In the genomic region with DNA sequence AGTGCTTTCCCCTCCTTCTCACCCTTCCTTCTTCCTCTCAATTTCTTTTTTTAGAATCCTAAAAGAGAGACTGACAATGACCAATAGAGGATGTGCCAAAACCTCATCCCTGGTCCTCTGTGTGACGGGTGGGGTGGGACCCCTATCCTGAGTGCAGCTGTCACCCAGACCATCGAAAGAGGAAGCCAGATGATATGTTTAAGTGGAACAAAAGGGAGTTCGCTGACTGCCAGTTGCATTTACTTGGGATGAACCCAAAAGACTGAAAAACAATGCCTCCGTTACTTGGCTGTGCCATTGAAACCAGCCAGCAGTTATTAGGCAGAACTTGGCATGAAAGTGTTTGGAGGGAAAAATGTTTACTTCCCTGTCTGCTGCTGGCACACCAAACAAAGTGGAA, we compare ENCODE assay signal across 22 mouse cellular contexts.
A peak's percentile ranks its signal among the peaks of the same experiment; 100 is the strongest.
DNase-seq lines count a peak whose midpoint lies in the region; ATAC-seq and TF ChIP-seq lines count a peak whose summit lies in the region.
"Had no signal": no experiment of that assay in that cellular context is flagged by ENCODE, and none has a peak within 500 bp of the region (broad histone marks: within the 10 kb centered on the region; RNA-seq: fewer than 3 reads in every experiment).

No protein-coding gene starts in this region.

- peak; percentile 36; the same call in 1 of the 2 replicates for ATAC-seq in hindbrain, embryonic 15.5 days (ENCODE audit: low FRiP score, low read depth)
- ATAC-seq in hindbrain, embryonic 11.5 days (ENCODE audit: low FRiP score), result no peak
- no peak for ATAC-seq in midbrain, embryonic 14.5 days (ENCODE audit: low FRiP score, low TSS enrichment)
- no peak for ATAC-seq in midbrain, embryonic 13.5 days
- no peak for ATAC-seq in CD4-positive, CD25-positive, alpha-beta regulatory T cell, adult 4 months
- ATAC-seq: intestine, embryonic 15.5 days; Patski had no signal

- 0 out of 2 replicates have a peak, but pooled peaks cover 3% of the 10 kb centered on the region for H3K36me3 ChIP-seq in hindbrain, embryonic 15.5 days
- H3K36me3 ChIP-seq in hindbrain, embryonic 11.5 days (ENCODE audit: control insufficient read depth, insufficient read depth, low read length), result 0 out of 2 replicates have a peak, but pooled peaks cover 2% of the 10 kb centered on the region
- H3K36me3 ChIP-seq in midbrain, embryonic 14.5 days (ENCODE audit: control insufficient read depth, insufficient read depth, low read length), result no peaks in the 10 kb centered on the region
- H3K36me3 ChIP-seq in midbrain, embryonic 13.5 days, result peaks cover 3% of the 10 kb centered on the region; the same call in 1 of the 2 replicates
- H3K36me3 ChIP-seq in myocyte (ENCODE audit: control insufficient read depth, insufficient read depth), result no peaks in the 10 kb centered on the region
- H3K36me3 ChIP-seq: intestine, embryonic 15.5 days; limb, embryonic 13.5 days; liver, embryonic 13.5 days had no signal

- TF ChIP-seq POLR2A in myocyte (IDR thresholded peaks at IDR 0.05; ENCODE audit: insufficient read length, low read depth), result no peak

- H3ac ChIP-seq in myocyte (ENCODE audit: control insufficient read depth, insufficient read length), result no peak overlapping the region

- no peak for DNase-seq in hindbrain, embryonic 11.5 days (ENCODE audit: low spot score)
- DNase-seq in midbrain, embryonic 14.5 days, result peak; percentile 24
- DNase-seq in brain, embryonic 18.5 days (ENCODE audit: low read depth, low spot score), result peak; percentile 30
- DNase-seq: adrenal gland, postnatal 14 days; cerebellum, adult 2 months; gastrocnemius, postnatal 10 days; heart, adult 2 months; heart, postnatal 36 days; kidney, adult 9 months; kidney, postnatal 25 days; liver, embryonic 13.5 days; lung, postnatal 14 days; thymus, postnatal 36 days had no signal

- H3K79me2 ChIP-seq in myocyte (ENCODE audit: control insufficient read depth, insufficient read depth), result no peaks in the 10 kb centered on the region

- no peak overlapping the region for H3K4me2 ChIP-seq in hindbrain, embryonic 15.5 days
- H3K4me2 ChIP-seq in hindbrain, embryonic 11.5 days (replicated peaks; ENCODE audit: low read depth, low read length), result no peak overlapping the region
- H3K4me2 ChIP-seq in midbrain, embryonic 14.5 days (ENCODE audit: low read length), result no peak overlapping the region
- H3K4me2 ChIP-seq in midbrain, embryonic 13.5 days (replicated peaks), result no peak overlapping the region
- peak overlapping the region; percentile 58 for H3K4me2 ChIP-seq in myocyte (ENCODE audit: low read depth)
- H3K4me2 ChIP-seq: intestine, embryonic 15.5 days; limb, embryonic 13.5 days; liver, embryonic 13.5 days had no signal

- no peaks in the 10 kb centered on the region for H3K27me3 ChIP-seq in hindbrain, embryonic 15.5 days
- H3K27me3 ChIP-seq in hindbrain, embryonic 11.5 days (ENCODE audit: control insufficient read depth, insufficient read depth, low read length), result no peaks in the 10 kb centered on the region
- H3K27me3 ChIP-seq in midbrain, embryonic 14.5 days (ENCODE audit: control insufficient read depth, insufficient read depth, low read length), result no peaks in the 10 kb centered on the region
- no peaks in the 10 kb centered on the region for H3K27me3 ChIP-seq in midbrain, embryonic 13.5 days
- H3K27me3 ChIP-seq in myocyte (ENCODE audit: control insufficient read depth, insufficient read depth, insufficient read length), result no peaks in the 10 kb centered on the region
- H3K27me3 ChIP-seq: intestine, embryonic 15.5 days; limb, embryonic 13.5 days; liver, embryonic 13.5 days had no signal

- no peak overlapping the region for H3K27ac ChIP-seq in hindbrain, embryonic 15.5 days (replicated peaks)
- no peak overlapping the region for H3K27ac ChIP-seq in hindbrain, embryonic 11.5 days (ENCODE audit: low read depth, low read length)
- no peak overlapping the region for H3K27ac ChIP-seq in midbrain, embryonic 14.5 days (replicated peaks; ENCODE audit: low read depth, low read length)
- no peak overlapping the region for H3K27ac ChIP-seq in midbrain, embryonic 13.5 days
- H3K27ac ChIP-seq: heart, adult 2 months; intestine, embryonic 15.5 days; limb, embryonic 13.5 days; liver, embryonic 13.5 days had no signal

- H3K4me1 ChIP-seq in hindbrain, embryonic 15.5 days (replicated peaks), result peaks cover 14% of the 10 kb centered on the region
- H3K4me1 ChIP-seq in hindbrain, embryonic 11.5 days (replicated peaks; ENCODE audit: control insufficient read depth, insufficient read depth, low read length), result no peaks in the 10 kb centered on the region
- H3K4me1 ChIP-seq in midbrain, embryonic 14.5 days (ENCODE audit: control insufficient read depth, insufficient read depth, low read length), result no peaks in the 10 kb centered on the region
- peaks cover 7% of the 10 kb centered on the region; the same call in 1 of the 2 replicates for H3K4me1 ChIP-seq in midbrain, embryonic 13.5 days (replicated peaks)
- H3K4me1 ChIP-seq: intestine, embryonic 15.5 days; limb, embryonic 13.5 days; liver, embryonic 13.5 days had no signal

- whole genome bisulfite sequencing in hindbrain, embryonic 15.5 days, result 32% methylated on average over 4 of the region's 4 CpGs
- WGBS in hindbrain, embryonic 11.5 days, result 53% methylated on average over 4 of the region's 4 CpGs
- 53% methylated on average over 4 of the region's 4 CpGs for WGBS in midbrain, embryonic 14.5 days
- 49% methylated on average over 4 of the region's 4 CpGs for WGBS in midbrain, embryonic 13.5 days

- no peaks in the 10 kb centered on the region for H3K9me3 ChIP-seq in hindbrain, embryonic 15.5 days
- no peaks in the 10 kb centered on the region for H3K9me3 ChIP-seq in hindbrain, embryonic 11.5 days (ENCODE audit: control insufficient read depth, low read length)
- H3K9me3 ChIP-seq in midbrain, embryonic 14.5 days (ENCODE audit: control insufficient read depth, low read length), result no peaks in the 10 kb centered on the region
- H3K9me3 ChIP-seq in midbrain, embryonic 13.5 days, result no peaks in the 10 kb centered on the region
- H3K9me3 ChIP-seq: intestine, embryonic 15.5 days; limb, embryonic 13.5 days; liver, embryonic 13.5 days; megakaryocyte, embryonic 14.5 days had no signal

- no peak overlapping the region for H3K4me3 ChIP-seq in hindbrain, embryonic 15.5 days
- H3K4me3 ChIP-seq in hindbrain, embryonic 11.5 days (ENCODE audit: low read depth, low read length), result no peak overlapping the region
- no peak overlapping the region for H3K4me3 ChIP-seq in midbrain, embryonic 14.5 days (replicated peaks; ENCODE audit: low read depth, low read length)
- H3K4me3 ChIP-seq in midbrain, embryonic 13.5 days (replicated peaks), result no peak overlapping the region
- no peak overlapping the region for H3K4me3 ChIP-seq in myocyte
- H3K4me3 ChIP-seq: erythroblast, embryonic 14.5 days; heart, adult 2 months; intestine, embryonic 15.5 days; limb, embryonic 13.5 days; liver, embryonic 13.5 days; megakaryocyte, embryonic 14.5 days had no signal

- no peak overlapping the region for H3K9ac ChIP-seq in hindbrain, embryonic 15.5 days
- no peak overlapping the region for H3K9ac ChIP-seq in hindbrain, embryonic 11.5 days (ENCODE audit: low read depth, low read length)
- H3K9ac ChIP-seq in midbrain, embryonic 14.5 days (replicated peaks; ENCODE audit: low read length), result no peak overlapping the region
- no peak overlapping the region for H3K9ac ChIP-seq in midbrain, embryonic 13.5 days (replicated peaks)
- H3K9ac ChIP-seq: intestine, embryonic 15.5 days; limb, embryonic 13.5 days; liver, embryonic 13.5 days had no signal

TF ChIP-seq in myocyte, 11 proteins besides CTCF, POLR2A, EP300 and RAD21:
- no peak for TF ChIP-seq TCF12 (IDR thresholded peaks at IDR 0.05; ENCODE audit: insufficient read depth, poor library complexity, severe bottlenecking)
- TF ChIP-seq REST (IDR thresholded peaks at IDR 0.05; ENCODE audit: insufficient read depth, insufficient read length), result no peak
- no peak for TF ChIP-seq POLR2AphosphoS2 (IDR thresholded peaks at IDR 0.05; ENCODE audit: insufficient read length, low read depth)
- no peak for TF ChIP-seq SRF (IDR thresholded peaks at IDR 0.05; ENCODE audit: control insufficient read depth, insufficient read length, low read depth)
- no peak for TF ChIP-seq CEBPB (IDR thresholded peaks at IDR 0.05; ENCODE audit: insufficient read depth, poor library complexity, severe bottlenecking)
- TF ChIP-seq MYOG (IDR thresholded peaks at IDR 0.05; ENCODE audit: control insufficient read depth in 1 of 3, insufficient read depth in 1 of 3, insufficient read length in 2 of 3, low read depth in 2 of 3), result peak in 1 of 3 experiments; percentile 24
- no peak for TF ChIP-seq USF1 (IDR thresholded peaks at IDR 0.05; ENCODE audit: low read depth)
- TF ChIP-seq TCF3 (IDR thresholded peaks at IDR 0.05; ENCODE audit: insufficient read length, low read depth), result no peak
- TF ChIP-seq MYOD1 (IDR thresholded peaks at IDR 0.05; ENCODE audit: control insufficient read depth in 1 of 3, insufficient read length in 2 of 3, low read depth in 2 of 3), result peak in 1 of 3 experiments; percentile 43
- no peak for TF ChIP-seq MAX (IDR thresholded peaks at IDR 0.05; ENCODE audit: low read depth)
